Mouse (Mus musculus) testis, postnatal 14 days (tissue): Measurements from ENCODE around the gene Gja5.

ENCODE experiments used
- DNase-seq: peaks from one replicate; pipeline ENCODE4 v3.0.0; 2021; ENCODE audit warnings: low spot score

Gene Gja5

GRCm38 (mm10) chr3:96936241-96936640 lies 31.7 kb downstream of the Gja5 start:
- DNase-seq: no peak

GRCm38 (mm10) chr3:96937606-96938005 lies 33.1 kb downstream of the Gja5 start:
- no peak for DNase-seq

GRCm38 (mm10) chr3:96938738-96939137 lies 34.2 kb downstream of the Gja5 start:
- DNase-seq: peak; percentile 43

GRCm38 (mm10) chr3:96942706-96943105 lies 38.2 kb downstream of the Gja5 start:
- DNase-seq: no peak

GRCm38 (mm10) chr3:96953489-96954233 lies 49.2 kb downstream of the Gja5 start:
- DNase-seq: no peak

GRCm38 (mm10) chr3:96960597-96960996 lies 56.1 kb downstream of the Gja5 start:
- DNase-seq: no peak

GRCm38 (mm10) chr3:96963088-96964034 lies 58.9 kb downstream of the Gja5 start:
- no peak for DNase-seq

GRCm38 (mm10) chr3:96970986-96971385 lies 66.5 kb downstream of the Gja5 start:
- no peak for DNase-seq

GRCm38 (mm10) chr3:96974467-96974866 lies 70.0 kb downstream of the Gja5 start:
- no peak for DNase-seq

GRCm38 (mm10) chr3:96975628-96976027 lies 71.1 kb downstream of the Gja5 start:
- no peak for DNase-seq

GRCm38 (mm10) chr3:96977507-96977906 lies 73.0 kb downstream of the Gja5 start:
- no peak for DNase-seq

- DNase-seq: no peak
Observed at GRCm38 (mm10) chr3:96978469-96978868, 74.0 kb downstream of the Gja5 start.

GRCm38 (mm10) chr3:96979020-96979419 lies 74.5 kb downstream of the Gja5 start:
- DNase-seq: no peak

- DNase-seq: no peak
Observed at GRCm38 (mm10) chr3:96981833-96982232, 77.3 kb downstream of the Gja5 start.

GRCm38 (mm10) chr3:96982666-96983065 lies 78.2 kb downstream of the Gja5 start:
- DNase-seq: no peak

GRCm38 (mm10) chr3:96992526-96992925 lies 88.0 kb downstream of the Gja5 start:
- no peak for DNase-seq

GRCm38 (mm10) chr3:96997770-96998169 lies 93.3 kb downstream of the Gja5 start:
- DNase-seq: no peak

- no peak for DNase-seq
Observed at GRCm38 (mm10) chr3:97003111-97003510, 98.6 kb downstream of the Gja5 start.

- no peak for DNase-seq
Observed at GRCm38 (mm10) chr3:97004509-97004908, 100.0 kb downstream of the Gja5 start.

GRCm38 (mm10) chr3:97007010-97007448 lies 102.5 kb downstream of the Gja5 start:
- DNase-seq: no peak

- no peak for DNase-seq
Observed at GRCm38 (mm10) chr3:97025226-97025625, 120.7 kb downstream of the Gja5 start.

GRCm38 (mm10) chr3:97032053-97032496 lies 127.6 kb downstream of the Gja5 start:
- DNase-seq: no peak

GRCm38 (mm10) chr3:97035558-97035957 lies 131.1 kb downstream of the Gja5 start:
- no peak for DNase-seq
